Mouse (Mus musculus): ENCODE results near the gene Acacb. TPM values are rescaled to one million over a fixed set of nuclear protein-coding genes. Genes with fewer than 3 reads are reported as not detected.

Acacb gene
- total RNA-seq, 2 experiments from 2014 or later: 2.8 to 6.2 TPM

DNA sequence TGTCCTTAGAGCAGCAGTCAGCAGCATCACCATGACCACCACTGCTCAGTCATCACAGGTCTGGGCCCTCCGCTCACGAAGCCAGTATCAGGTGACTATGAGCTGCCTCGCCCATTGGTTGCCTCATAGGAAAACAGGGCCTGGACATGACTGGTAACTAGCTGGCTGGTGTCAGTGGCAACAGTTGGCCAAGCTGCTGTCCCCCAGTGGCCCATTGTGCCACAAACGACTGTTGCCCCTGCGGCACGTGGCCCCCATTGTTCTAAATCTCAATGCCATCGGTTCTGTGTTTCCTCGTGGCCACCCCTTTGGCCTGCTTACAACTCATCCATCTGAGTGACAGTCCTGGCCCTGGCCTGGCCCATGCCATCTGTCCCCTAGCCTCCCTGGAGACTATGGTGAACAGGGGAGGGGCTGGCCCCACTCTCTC is 117.7 kb downstream of the Acacb start:
- DNase-seq (ENCODE audit: low spot score in 2 of 2): no peak

DNA sequence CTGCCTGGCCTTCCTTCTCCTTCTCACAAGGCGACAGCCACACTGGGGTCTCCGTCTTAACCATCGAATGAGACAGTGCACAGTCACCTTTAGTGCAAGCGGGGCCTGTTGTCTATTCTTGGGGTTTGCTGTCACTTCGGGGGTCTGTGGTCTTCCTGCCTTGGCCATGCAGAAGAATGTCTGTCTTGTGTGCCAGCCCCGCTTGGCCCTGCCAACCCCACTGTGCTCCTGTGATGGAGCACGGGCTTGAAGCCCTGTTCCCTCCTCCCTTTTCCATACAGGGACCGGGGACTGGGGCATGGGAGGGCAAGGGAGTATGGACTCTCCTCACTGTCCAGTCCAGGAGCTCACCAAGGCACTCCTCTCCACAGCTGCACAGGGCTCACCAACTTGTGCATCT is 118.5 kb downstream of the Acacb start:
- no peak for DNase-seq (ENCODE audit: low spot score in 2 of 2)

DNA sequence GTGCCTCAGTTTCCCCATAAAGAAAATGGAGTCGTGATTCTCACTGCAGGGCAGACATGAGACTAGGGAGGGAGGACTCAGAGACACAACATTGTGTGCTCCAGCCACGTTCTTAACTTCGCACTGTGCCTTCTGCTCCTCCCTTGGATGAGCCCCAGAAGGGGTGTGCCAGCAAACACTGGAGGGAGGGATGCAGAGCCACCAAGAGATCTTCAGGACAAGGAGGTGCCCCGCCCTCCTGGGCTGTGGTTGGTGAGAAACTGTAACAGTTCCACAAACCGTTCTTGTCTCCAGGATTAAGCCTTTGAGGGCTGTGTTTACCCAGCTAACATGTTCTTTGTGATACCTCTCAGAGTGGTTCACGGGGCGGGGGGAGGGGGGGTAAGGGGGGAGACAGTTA is 122.3 kb downstream of the Acacb start:
- no peak for DNase-seq (ENCODE audit: low spot score in 2 of 2)

DNA sequence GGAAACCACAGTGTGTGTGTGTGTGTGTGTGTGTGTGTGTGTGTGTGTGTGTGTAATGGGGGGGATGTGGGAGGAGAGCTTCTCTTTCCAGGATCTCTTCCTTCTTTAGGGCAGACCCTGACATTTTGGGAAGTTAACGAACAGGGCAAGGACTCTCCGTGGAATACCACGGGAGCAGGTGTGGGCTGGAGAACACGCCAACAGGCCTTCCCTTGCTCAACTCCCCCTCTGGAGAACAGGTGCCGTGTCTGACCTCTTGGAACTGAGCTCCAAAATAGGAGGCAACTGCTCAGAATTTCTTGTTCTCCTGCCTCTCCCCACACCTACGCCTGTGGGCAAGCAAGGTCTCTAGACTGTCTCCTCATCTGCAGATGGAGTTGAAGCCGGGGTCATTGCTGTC is 123.2 kb downstream of the Acacb start:
- DNase-seq (ENCODE audit: low spot score in 2 of 2): no peak

DNA sequence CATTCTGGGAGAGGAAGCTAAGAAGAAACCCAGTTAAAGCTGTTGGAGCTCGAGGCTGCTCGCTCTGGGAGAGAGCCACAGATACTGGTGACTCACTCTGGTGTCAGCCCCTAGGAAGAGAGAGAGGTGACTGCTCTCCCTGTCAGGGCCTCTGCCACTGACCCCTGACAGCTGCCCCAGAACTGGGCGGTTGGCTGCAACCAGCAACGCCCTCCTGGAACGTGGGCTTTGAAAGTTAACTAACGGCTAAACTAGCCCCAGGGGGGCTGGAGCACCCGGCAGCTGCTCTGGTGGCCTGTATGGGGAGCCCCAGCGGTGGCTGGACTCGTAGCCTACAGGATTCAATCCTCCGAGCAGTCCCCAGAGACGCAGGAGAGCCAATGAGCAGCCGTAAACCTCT is 123.6 kb downstream of the Acacb start:
- DNase-seq (ENCODE audit: low spot score in 2 of 2): no peak

DNA sequence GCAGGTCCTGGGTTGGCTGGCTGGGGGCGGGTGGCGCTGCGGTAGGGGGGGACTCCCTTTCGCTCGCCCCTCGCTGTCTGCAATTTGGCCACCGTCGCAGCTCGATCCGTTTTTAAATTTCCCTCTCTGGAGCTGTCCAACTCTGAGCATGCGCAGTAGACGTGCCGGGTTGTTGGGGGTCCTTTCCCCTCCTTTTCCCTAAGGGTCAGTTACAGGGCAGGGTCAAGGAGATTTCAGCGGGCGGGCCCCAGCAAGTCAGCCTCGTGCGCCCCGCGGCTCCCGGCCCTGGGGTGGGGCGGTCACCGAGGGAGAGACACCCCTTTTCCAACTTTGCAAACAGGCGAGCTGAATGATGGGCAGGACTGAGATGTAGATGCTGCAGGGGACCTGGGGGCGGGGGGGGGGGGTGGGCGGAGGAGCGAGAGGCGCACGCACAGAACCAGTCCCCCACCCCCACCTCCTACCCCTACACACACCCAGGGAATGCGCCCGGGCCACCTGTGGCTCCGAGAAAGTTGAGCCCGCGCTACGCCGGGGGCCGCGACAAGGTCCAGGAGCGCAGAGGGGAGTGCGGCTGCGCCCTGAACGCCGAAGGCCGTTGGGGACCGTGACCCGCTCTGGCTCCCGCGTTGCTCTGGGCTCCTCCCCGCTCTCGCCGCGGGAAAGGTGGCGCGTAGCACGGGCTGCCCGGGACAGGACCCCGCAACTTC is 127.5 kb downstream of the Acacb start, which contains the start of gene Foxn4:
TSS of gene Foxn4 (minus strand) at position 115 of the 710 bp plus-strand sequence.
- DNase-seq (ENCODE audit: low spot score in 2 of 2): no peak

DNA sequence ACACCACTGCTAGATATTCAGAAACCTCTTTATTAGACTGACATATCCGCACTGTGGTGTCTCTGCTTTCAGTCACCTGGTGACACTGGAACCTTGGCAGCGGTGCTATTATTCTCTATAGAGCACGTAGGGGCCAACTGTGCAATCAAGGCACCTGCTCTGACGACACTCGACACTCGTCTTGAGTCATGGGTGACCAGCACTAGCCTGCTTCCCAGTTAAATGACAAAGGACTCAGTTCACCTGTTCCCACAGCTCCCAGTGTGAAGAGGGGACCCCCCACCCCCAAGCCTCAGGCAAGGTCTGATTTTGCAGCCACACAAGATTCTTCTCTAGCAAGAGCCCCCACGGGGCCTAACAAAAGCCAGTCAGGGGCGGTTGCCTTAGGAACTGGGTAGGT is 129.0 kb downstream of the Acacb start:
- no peak for DNase-seq (ENCODE audit: low spot score in 2 of 2)

DNA sequence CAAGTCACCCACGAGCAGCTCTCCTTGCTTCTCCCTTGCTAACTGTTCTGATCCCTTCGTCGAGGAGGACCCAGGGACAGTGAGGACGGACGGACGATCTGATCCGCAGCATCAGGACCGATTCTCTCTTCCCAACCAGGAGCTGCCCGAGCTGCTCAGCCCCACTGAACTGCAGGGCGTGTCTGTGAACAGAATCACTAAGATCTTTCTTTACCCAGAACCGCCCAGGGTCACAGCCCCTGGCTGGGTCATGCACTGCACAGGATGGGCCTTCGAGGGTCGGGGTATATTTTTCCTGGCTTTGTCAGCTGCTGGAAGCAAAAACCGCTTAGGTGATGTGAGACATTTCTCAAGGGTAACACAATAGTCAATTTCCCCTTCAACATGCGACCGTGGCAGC is 129.7 kb downstream of the Acacb start:
- no peak for DNase-seq (ENCODE audit: low spot score in 2 of 2)

DNA sequence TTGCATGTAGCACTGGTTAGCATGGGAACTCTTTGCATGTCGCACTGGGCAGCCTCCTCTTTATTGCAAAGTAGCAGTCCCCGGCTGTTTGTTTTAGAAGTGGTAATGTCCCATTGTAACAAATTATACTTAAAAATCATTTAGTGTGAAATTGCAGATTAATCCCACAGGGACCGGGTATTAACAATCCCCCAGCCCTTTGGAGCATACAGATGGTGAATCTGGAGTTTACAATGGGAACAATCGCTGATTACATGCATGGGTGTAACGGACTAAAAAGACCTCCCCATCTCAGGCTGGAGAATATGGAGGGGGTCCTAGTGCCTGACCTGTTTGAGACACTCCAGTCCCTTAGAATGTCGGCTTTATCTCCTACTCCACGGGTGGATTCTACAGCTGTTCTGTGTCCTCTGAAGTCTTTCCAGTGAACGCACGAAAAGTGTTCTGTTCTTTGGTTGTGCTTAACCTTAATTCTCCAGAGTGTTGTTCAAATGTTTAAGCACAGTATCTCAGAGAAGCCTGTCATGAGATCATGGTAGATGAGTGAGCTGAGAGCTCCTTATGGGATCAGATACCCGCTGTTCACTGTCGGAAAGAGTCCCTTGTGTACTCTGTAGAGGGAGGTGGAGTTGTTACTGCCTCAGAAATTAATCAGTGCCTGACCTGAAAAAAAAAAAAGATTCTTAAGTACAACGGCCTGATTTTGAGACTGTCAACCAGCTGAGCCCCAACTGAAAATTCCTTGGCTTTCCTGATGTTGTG is 133.2 kb downstream of the Acacb start:
- DNase-seq (ENCODE audit: low spot score in 2 of 2): no peak

DNA sequence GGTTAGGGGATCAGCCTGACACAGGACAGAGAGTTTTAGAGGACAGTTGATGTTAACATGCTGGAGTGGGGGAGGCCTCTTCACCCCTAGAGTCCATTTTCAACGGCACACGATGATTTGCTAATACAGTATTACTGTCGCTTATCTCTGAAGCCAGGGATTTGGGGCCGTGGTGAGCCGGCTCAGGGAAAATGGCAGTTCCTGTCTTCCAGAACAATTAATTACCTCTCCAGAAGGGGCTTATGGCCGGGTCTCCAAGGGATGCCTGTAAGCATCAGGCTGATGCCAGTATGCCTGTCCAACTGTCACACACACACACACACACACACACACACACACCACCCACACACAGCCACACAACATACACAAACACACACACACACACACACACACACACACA is 136.0 kb downstream of the Acacb start:
- DNase-seq (ENCODE audit: low spot score in 2 of 2): no peak

DNA sequence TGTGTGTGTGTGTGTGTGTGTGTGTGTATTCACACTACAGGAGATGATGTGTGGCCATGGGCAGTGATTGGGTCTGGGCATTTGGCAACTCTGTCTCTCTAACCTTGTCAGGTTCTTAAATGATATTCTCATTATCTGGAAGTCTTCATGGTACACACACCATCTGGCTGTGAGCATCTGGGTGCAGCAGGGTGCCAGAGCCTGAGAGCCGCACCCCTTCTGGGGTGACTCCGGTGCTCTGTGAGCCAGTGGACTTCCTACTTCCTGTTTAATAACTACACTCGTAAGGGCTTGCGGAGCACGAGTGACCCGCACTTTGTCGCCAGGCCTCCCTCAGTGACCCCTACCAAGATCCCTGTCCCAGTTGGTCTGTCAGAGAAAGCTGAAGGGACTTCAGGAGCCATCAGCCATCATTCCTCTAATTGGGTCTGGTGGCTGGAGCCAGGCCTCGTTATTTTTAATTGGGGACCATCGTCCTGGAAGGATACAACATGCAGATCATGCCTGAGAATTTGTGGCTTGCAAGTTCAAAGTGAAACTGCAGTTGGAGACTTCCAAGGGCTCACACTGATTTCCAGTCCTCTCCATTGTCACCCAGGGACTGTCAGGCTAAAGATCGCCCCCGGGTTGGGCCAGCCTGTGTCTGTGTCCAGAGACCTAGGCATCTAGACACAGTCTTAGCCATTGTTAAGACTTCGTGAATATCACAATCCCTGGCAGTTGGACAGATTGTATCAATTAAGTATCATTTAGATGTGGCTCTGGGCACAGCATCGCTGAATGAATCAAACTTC is 138.5 kb downstream of the Acacb start:
- DNase-seq (ENCODE audit: low spot score in 2 of 2): no peak

DNA sequence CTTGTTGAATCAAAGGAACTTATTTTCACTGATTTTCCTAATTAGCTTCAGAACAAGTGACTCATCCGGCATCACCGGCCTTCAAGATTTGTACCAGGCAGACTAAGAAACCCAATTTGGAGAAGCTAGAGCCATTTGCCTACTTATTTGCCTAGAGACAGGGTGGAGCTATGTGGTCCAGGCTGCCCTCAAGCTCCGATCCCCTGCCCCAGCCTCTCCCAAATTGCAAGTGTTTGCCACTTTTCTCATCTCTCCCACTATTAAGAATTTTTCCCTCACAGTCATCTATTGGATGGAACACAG is 139.0 kb downstream of the Acacb start:
- DNase-seq (ENCODE audit: low spot score in 2 of 2): no peak

DNA sequence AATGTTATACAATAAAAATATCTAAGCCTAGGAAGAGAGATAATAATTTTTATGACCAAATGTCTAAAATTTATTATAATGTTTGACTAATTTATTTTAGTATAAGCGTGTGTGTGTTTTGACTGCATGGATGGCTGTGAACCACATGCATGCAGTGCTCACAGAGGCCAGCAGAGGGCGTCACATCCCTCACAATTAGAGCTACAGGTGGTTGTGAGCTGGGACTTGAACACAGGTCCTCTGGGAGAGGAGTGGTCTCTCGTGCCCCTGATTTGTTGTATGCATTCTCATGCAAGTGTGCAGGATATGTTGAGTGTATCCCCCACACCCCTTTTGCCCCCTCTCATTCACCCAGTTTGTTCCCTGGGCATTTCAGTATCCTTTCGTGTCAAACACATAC is 139.8 kb downstream of the Acacb start:
- DNase-seq (ENCODE audit: low spot score in 2 of 2): no peak

DNA sequence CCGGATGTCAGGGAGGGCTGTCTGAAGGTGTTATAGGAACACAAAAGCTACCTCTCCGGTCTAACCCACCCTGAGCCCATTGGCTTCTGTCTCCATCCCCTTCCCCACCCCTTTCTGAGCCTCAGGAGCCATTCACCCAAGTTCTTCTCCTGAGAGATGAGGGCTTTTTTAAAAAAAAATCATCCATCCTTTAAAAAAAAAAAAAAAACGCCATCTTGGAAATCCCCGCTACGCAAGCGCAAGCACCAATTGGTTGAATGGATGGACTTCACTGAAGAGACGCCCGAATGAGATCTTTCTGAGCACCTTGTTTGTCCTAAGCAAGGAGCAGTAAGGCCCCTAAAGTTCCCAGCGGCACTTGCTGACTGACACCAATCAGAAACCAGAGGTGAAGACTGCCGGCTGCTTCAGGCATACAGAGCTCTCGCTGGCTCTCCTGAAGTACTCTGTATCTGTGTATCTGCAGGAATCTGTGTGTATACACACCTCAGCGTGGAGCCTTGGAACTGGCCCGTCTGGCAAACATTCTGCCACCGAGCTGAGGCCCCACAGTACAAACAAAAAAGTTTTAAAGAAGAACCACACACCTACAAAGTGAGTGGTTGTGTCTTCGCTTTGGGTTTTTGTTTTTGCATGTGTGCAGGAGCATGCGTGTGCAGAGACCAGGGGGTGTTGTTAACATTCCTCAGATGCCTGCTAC is 140.7 kb downstream of the Acacb start:
- no peak for DNase-seq (ENCODE audit: low spot score in 2 of 2)

DNA sequence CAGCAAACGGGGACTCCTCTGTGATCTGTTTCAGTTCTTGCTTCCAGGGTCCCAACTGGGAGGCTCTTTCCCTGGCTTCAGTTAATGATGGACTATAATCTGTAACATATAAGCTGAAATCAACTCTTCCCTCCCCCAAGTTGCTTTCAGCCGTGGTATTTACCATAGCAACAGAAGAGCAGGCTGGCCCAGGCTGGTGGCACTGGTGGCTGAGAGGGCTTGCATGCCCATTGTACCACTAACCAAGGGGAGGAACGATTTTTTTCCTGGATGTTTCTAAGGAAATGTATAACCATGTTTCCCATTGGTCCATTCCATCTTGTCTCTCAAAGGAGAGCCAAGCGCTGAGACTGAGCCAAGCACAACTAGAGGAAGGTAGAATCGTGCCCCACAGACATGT is 142.1 kb downstream of the Acacb start:
- DNase-seq (ENCODE audit: low spot score in 2 of 2): no peak

DNA sequence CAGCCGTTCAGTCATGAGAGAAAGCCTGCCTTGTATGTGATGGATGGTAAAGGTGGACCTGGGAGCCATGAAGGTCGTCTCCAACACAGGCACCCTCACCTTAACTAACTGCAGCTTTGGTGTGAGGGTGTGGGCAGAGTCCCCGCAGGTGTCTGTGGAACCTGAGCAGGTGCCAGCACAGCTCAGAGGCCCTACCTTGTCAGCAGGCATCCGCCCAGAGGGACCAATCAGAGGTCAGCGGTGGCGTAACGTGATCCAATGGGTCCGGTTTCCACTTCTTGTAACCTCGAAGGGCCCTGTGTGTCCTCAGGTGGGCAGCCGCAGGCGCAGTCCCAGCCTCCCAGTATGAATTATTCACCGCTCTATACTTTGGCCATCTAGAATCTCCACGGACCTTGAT is 142.5 kb downstream of the Acacb start, which contains the start of gene Myo1h:
TSS of gene Myo1h (plus strand) at position 293 of the 400 bp plus-strand sequence.
- no peak for DNase-seq (ENCODE audit: low spot score in 2 of 2)

DNA sequence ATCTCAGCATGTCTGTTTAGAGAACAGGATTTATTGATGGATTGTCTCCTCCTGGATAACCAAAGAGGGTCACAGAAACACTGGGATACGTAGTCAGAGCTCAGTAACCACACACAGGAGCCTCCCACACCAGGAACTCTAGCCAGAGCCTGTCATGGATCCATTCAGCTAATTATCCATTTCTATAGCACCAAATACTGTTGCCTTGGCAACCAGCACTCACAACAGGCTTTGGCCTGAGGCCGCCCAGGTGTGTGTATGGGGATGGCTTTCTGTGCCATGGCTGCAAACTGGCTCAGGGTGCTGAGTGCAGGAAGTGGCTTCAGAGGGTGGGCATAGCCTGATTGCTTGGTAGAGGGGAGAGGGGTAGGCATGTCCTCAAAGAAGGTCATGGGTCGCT is 143.7 kb downstream of the Acacb start:
- DNase-seq (ENCODE audit: low spot score in 2 of 2): no peak

DNA sequence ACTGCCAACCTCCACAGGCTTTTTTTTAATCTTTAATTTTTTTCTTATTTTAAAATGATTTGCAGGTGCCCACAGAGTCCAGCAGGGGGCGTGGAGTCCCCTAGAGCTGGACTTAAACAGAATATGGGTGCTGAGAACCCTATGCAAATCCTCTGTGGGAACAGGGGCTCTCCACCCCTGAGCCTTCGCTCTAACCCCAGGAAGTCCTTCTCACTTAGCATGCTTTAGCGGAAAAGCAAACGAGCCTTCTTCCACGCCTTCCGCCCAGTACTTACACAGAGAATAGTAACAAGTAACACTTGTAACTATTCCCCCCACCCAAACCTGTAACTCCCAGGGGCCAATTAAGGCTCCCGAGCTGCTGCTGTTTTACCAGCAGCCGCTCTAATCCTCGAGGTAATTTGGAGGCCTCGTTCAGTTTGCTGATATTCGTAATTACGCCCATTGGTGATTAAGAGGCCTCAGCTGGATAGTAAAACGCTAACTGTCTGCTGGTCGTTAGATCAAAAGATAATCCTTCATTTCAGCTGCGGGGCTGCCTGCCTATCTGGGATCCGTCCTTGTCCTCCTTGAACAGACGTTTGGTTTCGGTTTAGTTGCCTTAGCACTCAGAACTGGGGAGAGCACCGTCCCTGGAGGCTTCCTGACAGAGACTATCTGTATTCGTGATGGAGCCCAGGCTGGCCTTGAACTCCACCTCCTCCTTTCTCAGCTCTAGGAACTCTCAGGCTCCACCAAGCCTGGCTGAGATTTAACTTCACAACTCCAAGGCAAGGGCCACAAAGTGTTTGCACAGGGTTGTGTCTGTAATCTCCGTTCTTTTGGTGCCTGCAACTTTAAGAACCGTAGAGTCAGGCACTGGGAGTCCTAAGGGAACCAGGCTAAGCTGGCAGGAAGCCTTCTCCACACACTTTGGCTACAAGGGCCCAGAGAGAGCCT is 150.6 kb downstream of the Acacb start:
- DNase-seq (ENCODE audit: low spot score in 2 of 2): no peak

DNA sequence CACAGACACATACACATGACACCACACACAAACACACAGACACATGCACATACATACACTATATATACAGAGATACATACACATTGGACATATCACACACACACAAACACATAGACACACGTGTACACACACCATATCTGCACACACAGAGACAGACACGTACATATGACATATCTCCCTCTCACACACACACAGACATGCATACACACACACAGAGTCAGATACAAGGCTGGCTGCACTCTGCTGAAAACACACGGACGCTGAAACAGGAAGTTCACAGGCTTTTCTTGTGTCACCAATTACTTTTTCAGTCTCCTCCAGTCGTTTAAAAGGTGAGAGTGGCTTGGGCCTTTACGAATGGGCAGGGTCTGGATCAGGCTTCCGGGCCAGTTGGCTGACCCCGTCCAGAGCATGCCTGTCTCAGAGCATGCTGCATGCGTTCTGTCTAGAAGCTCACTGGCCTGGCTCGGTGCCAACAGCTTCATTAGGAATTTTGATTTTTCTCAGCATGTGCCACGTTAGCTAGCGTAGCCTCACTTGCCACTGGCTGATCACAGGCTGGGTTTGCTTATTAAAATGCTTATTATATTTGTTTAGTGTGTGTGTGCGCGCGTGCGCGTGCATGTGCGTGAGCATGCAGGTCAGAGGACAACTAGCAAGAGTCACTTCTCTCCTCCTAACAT is 152.0 kb downstream of the Acacb start:
- DNase-seq (ENCODE audit: low spot score in 2 of 2): no peak
